Mouse (Mus musculus): Measurements from ENCODE around the gene Calcrl. TPM values are rescaled to one million over a fixed set of nuclear protein-coding genes. Genes with fewer than 3 reads are reported as not detected.

The Calcrl gene
- polyA plus RNA-seq, 1 experiment from 2014 or later = 22.9 TPM

DNA sequence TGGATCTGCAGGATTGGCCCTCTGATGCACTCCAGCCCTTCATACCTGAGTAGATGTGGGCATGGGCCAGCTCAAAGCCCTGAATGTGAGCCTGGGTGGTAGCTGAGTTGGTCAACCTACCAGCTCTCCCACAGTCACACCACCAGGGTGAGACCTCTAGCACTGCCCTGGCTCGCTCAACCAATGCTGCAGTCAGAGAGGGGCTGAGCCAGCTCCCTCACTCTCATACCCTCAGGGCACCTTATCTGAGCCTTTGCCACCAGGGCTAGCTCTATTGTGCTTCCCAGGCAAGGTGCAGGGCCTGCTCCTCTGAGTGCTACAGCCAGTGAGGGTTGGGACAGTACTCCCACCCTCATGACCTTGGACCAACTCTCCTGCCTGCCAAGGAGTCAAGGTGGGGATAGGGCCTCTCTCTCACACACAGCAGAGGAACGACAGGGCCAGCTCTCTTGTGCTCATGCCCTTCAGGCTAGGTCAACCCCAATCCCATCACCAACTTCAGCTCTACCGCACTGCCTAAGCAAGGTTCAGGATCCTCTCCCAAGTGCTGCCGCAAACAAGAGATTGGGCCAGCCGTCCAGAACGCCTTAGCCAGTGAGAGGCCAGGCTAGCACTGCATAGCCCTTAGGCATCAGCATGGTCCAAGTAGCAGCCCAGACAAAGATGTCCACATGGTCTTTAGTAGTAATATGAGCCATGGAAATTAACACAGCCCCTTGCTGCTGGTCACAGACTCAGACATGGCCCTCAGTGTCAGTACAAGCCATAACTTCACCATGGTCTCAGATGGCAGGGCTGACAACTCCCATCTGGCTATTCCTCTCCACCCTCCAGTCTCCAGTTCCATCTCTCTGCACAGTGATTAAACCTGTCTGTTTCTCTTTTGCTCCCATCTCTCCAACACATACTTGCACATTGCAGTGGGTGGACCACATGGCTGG, 62.2 kb downstream of the Calcrl start:
- H3K9me3 ChIP-seq (ENCODE audit: control insufficient read depth, low read length) = no peaks in the 10 kb centered on the region
- no peak for ATAC-seq
- H3K4me2 ChIP-seq (ENCODE audit: low read depth, low read length) = no peak overlapping the region
- no peak overlapping the region for H3K9ac ChIP-seq (ENCODE audit: low read depth, low read length)
- no peaks in the 10 kb centered on the region for H3K27me3 ChIP-seq (replicated peaks; ENCODE audit: control insufficient read depth, insufficient read depth, low read length)
- H3K36me3 ChIP-seq (ENCODE audit: control insufficient read depth, insufficient read depth, low read length) = no peaks in the 10 kb centered on the region
- no peaks in the 10 kb centered on the region for H3K4me1 ChIP-seq (ENCODE audit: control insufficient read depth, insufficient read depth, low read length)
- no peak overlapping the region for H3K4me3 ChIP-seq (ENCODE audit: low read length)
- H3K27ac ChIP-seq (ENCODE audit: low read length) = no peak overlapping the region
- WGBS = 89% methylated on average over 6 of the region's 6 CpGs

DNA sequence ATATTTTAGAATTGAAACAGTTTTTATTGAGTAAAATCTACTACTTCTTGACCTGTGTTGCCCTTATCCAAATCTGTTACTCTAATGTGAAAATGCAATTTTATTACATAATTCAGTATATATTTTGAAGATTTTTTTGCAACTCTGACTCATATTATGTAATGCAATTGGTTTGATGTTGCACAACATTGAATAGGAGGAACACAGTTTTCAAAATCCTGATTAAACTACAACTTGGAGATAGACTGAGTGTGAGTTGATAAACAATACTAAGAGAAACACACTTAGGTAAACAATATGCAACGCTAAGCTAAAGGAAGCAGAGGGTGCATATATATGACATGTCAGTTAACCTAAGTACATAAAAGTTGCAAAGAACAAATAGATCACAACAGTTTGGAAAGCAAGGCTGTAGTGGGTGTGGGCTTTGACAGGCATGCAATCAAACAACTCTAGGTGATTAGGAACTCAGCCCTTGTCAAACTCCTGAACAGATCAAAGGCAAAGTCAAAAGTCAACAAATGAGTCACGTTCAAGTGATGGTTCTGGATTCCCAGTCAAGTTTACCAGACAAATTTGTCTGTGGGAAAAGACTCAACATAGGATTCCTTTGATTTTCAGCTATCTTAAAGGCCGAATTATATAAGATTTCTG, 66.4 kb downstream of the Calcrl start:
- H3K4me3 ChIP-seq (ENCODE audit: low read length) = no peak overlapping the region
- H3K4me2 ChIP-seq (ENCODE audit: low read depth, low read length) = no peak overlapping the region
- H3K9me3 ChIP-seq (ENCODE audit: control insufficient read depth, low read length) = no peaks in the 10 kb centered on the region
- no peak overlapping the region for H3K9ac ChIP-seq (ENCODE audit: low read depth, low read length)
- 33% methylated on average over 3 of the region's 3 CpGs for WGBS
- ATAC-seq = peak; percentile 88
- no peaks in the 10 kb centered on the region for H3K27me3 ChIP-seq (replicated peaks; ENCODE audit: control insufficient read depth, insufficient read depth, low read length)
- no peak overlapping the region for H3K27ac ChIP-seq (ENCODE audit: low read length)
- no peaks in the 10 kb centered on the region for H3K36me3 ChIP-seq (ENCODE audit: control insufficient read depth, insufficient read depth, low read length)
- no peaks in the 10 kb centered on the region for H3K4me1 ChIP-seq (ENCODE audit: control insufficient read depth, insufficient read depth, low read length)

DNA sequence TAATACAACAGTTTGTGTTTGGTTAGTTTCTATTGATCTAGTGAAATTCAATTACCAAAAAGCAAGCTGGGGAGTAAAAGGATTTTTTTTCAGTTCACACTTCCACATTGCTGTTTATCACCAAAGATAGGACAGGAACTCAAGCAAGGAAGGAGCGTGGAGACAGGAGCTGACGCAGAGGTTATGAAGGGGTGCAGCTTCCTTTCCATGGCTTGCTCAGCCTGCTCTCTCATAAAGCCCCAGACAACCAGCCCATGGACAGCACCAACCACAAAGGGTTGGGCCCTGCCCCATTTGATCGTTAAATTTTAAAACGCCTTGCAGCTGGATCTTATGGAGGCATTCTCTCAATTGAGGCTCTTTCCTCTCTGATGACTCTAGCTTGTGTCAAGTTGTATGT, 69.9 kb downstream of the Calcrl start:
- ATAC-seq = no peak
- Histone ChIP-seq H3K27ac (ENCODE audit: low read length) (no peak overlapping the region), H3K27me3 (replicated peaks; ENCODE audit: control insufficient read depth, insufficient read depth, low read length) (no peaks in the 10 kb centered on the region), H3K4me3 (ENCODE audit: low read length) (no peak overlapping the region), H3K9me3 (ENCODE audit: control insufficient read depth, low read length) (no peaks in the 10 kb centered on the region), H3K4me1 (ENCODE audit: control insufficient read depth, insufficient read depth, low read length) (no peaks in the 10 kb centered on the region), H3K9ac (ENCODE audit: low read depth, low read length) (no peak overlapping the region), H3K4me2 (ENCODE audit: low read depth, low read length) (no peak overlapping the region), H3K36me3 (ENCODE audit: control insufficient read depth, insufficient read depth, low read length) (no peaks in the 10 kb centered on the region)
- 80% methylated on average over 4 of the region's 4 CpGs for WGBS

DNA sequence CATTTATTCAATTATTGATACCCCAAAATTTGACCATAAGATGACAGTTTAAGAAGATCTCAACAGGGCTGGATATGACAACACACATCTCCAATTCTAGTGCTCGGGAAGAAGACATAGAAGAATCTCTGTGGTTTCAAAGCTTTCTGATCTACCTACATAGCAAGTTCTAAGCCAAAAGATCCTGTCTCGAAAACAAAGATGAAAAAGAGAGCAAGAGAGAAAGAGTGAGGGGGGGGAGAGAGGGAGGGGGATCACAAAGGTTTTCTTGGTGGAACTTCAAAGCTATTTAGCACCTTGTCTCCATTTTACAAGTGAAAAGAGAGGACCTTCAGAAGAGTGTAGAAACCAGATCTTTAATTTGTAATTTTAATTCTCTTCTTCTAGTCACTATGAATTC, 77.8 kb downstream of the Calcrl start:
- Histone ChIP-seq H3K4me3 (ENCODE audit: low read length) (no peak overlapping the region), H3K9ac (ENCODE audit: low read depth, low read length) (no peak overlapping the region), H3K36me3 (ENCODE audit: control insufficient read depth, insufficient read depth, low read length) (no peaks in the 10 kb centered on the region), H3K9me3 (ENCODE audit: control insufficient read depth, low read length) (no peaks in the 10 kb centered on the region; the same call in 1 of the 2 replicates), H3K4me2 (ENCODE audit: low read depth, low read length) (no peak overlapping the region), H3K4me1 (ENCODE audit: control insufficient read depth, insufficient read depth, low read length) (no peaks in the 10 kb centered on the region), H3K27ac (ENCODE audit: low read length) (no peak overlapping the region), H3K27me3 (replicated peaks; ENCODE audit: control insufficient read depth, insufficient read depth, low read length) (no peaks in the 10 kb centered on the region)
- WGBS = 72% methylated on average over 2 of the region's 2 CpGs
- ATAC-seq = no peak

DNA sequence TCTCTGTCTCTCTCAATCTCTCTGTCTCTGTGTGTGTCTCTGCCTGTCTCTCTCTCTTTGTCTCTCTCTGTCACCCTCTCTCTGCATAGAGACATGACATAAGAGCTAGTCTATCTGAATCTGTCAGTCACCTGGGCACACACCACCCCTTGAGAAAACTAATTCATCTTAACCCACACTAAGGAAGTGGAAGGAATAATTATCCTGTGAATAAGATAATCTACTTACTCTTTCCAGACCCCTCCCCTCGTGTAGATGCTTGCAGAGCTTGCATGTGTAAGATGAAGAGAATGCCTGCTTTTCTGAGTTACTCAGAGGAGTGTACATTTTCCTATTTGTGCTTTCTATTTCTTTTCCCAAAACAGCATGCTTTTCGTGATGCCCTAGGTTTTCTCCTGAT, 81.5 kb downstream of the Calcrl start:
- no peak overlapping the region for H3K4me3 ChIP-seq (ENCODE audit: low read length)
- no peak for ATAC-seq
- 60% methylated on average over 2 of the region's 2 CpGs for WGBS
- H3K4me2 ChIP-seq (ENCODE audit: low read depth, low read length) = no peak overlapping the region
- H3K9me3 ChIP-seq (ENCODE audit: control insufficient read depth, low read length) = no peaks in the 10 kb centered on the region; the same call in 1 of the 2 replicates
- no peaks in the 10 kb centered on the region for H3K4me1 ChIP-seq (ENCODE audit: control insufficient read depth, insufficient read depth, low read length)
- no peaks in the 10 kb centered on the region for H3K36me3 ChIP-seq (ENCODE audit: control insufficient read depth, insufficient read depth, low read length)
- H3K9ac ChIP-seq (ENCODE audit: low read depth, low read length) = no peak overlapping the region
- H3K27ac ChIP-seq (ENCODE audit: low read length) = no peak overlapping the region
- H3K27me3 ChIP-seq (replicated peaks; ENCODE audit: control insufficient read depth, insufficient read depth, low read length) = no peaks in the 10 kb centered on the region

DNA sequence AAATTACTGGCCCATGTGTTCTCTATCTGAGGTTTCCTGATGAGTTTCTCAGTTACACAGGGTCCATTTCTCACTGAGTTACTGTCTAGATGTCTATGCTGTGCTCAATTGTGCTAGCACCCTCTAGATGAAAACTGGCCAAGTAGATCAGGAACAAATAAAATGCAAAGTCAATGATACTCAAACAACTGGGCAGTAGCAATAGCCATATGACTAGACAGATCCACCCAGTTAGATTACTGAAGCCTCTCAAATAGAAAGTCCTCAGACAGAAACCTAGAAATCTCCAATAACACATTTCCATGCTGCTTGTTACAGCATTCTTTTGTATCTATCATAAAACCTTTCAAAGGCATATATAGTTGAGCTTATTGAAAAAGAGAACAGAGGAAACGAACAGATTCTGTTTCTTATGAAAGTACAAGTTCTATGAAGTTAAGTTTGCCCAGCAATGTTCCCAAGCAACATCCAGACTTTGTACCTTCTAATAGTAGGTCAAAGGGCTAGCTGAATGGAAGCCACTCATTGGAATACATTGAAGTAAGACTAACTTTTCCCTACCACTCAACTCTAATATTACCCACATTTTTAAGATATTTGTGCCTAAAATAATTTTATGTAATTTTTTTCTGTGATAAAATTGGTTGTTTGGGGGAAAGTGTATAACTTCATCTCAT, 87.3 kb downstream of the Calcrl start:
- H3K27ac ChIP-seq (ENCODE audit: low read length) = no peak overlapping the region
- peak; percentile 65; the same call in 1 of the 2 replicates for ATAC-seq

DNA sequence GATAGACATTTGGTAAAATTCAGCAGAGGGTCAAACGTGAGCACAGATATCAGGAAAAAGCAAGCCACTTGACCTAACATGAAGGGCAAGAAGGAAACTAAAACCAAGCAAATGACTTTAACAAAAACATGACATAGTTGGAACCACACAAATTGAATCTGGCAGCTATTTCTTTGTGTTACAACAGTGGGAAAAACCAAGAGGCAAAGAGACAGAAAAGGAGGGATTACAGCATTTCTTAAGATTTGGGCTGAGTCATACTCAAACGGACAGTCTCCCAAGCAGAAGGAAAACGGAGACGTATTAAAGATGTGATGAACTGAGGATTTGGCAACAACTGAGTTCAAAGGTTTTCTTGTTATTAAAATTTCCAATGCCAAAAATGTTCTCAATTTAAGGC, 88.9 kb downstream of the Calcrl start:
- no peak overlapping the region for H3K9ac ChIP-seq (ENCODE audit: low read depth, low read length)
- no peak overlapping the region for H3K4me3 ChIP-seq (ENCODE audit: low read length)
- H3K27me3 ChIP-seq (replicated peaks; ENCODE audit: control insufficient read depth, insufficient read depth, low read length) = no peaks in the 10 kb centered on the region
- H3K4me2 ChIP-seq (ENCODE audit: low read depth, low read length) = no peak overlapping the region
- H3K36me3 ChIP-seq (ENCODE audit: control insufficient read depth, insufficient read depth, low read length) = no peaks in the 10 kb centered on the region
- no peaks in the 10 kb centered on the region for H3K9me3 ChIP-seq (ENCODE audit: control insufficient read depth, low read length)
- no peaks in the 10 kb centered on the region for H3K4me1 ChIP-seq (ENCODE audit: control insufficient read depth, insufficient read depth, low read length)
- ATAC-seq = no peak
- no peak overlapping the region for H3K27ac ChIP-seq (ENCODE audit: low read length)
- 83% methylated on average over 4 of the region's 4 CpGs for WGBS

More for the DNA sequence above, 87.3 kb downstream of the Calcrl start:
- Histone ChIP-seq H3K4me1 (ENCODE audit: control insufficient read depth, insufficient read depth, low read length) (no peaks in the 10 kb centered on the region), H3K4me2 (ENCODE audit: low read depth, low read length) (no peak overlapping the region), H3K36me3 (ENCODE audit: control insufficient read depth, insufficient read depth, low read length) (no peaks in the 10 kb centered on the region), H3K27me3 (replicated peaks; ENCODE audit: control insufficient read depth, insufficient read depth, low read length) (no peaks in the 10 kb centered on the region), H3K4me3 (ENCODE audit: low read length) (no peak overlapping the region), H3K9me3 (ENCODE audit: control insufficient read depth, low read length) (no peaks in the 10 kb centered on the region), H3K9ac (ENCODE audit: low read depth, low read length) (no peak overlapping the region)
- WGBS = 89% methylated on average over 1 of the region's 1 CpGs

DNA sequence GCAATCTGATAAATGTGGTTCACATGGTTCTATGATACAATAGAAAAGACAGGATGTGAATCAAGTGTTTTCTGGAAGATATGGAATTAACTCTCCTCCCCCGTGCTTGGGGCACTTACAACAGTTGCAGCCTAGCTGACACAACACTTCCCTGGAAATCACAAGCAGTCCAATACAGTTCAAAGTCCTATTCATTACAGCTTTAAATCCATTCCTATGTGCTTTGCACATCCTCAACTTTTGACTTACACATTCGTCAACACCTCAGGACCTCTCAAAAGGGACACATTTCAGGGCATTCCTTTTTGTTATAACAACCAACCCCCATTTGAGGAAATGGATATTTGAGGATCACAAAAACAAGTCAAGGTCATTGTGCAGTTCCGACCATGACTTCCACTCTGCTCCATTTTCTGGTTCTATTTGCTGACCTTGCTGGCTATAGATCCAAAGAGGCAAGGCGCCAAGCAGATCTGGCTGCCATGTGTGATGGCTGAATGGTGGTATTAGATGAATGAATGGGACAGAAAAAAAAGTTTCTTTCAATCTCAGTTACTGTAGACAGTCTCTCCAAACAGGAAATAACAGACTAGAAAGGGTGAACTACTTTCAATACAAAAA, 108.9 kb downstream of the Calcrl start:
- H3K4me1 ChIP-seq (ENCODE audit: control insufficient read depth, insufficient read depth, low read length) = no peaks in the 10 kb centered on the region
- no peaks in the 10 kb centered on the region for H3K36me3 ChIP-seq (ENCODE audit: control insufficient read depth, insufficient read depth, low read length)
- 77% methylated on average over 4 of the region's 4 CpGs for WGBS
- H3K9me3 ChIP-seq (ENCODE audit: control insufficient read depth, low read length) = no peaks in the 10 kb centered on the region
- no peaks in the 10 kb centered on the region for H3K27me3 ChIP-seq (replicated peaks; ENCODE audit: control insufficient read depth, insufficient read depth, low read length)
- H3K27ac ChIP-seq (ENCODE audit: low read length) = no peak overlapping the region
- no peak for ATAC-seq
- no peak overlapping the region for H3K4me2 ChIP-seq (ENCODE audit: low read depth, low read length)
- no peak overlapping the region for H3K4me3 ChIP-seq (ENCODE audit: low read length)
- H3K9ac ChIP-seq (ENCODE audit: low read depth, low read length) = no peak overlapping the region

DNA sequence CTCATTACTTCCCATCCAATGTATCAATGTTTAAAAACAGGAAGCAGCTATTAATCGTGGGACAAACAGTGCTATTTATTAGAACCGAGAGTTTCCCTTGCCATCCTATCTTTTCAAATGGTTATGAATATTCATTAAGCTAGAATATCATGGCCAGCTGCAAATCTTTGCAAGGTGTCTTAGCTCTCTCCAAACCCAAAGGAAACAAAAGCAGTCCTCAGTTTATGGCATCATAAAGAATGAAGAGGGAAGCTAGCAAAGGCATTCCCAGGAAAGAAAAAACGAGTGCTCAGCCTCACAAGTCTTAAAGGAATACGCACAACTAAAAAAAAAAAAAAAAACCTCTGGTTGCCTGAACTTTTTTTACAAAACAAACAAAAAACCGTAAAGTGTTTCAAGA, 128.7 kb downstream of the Calcrl start:
- Histone ChIP-seq H3K4me3 (ENCODE audit: low read length) (no peak overlapping the region), H3K4me2 (ENCODE audit: low read depth, low read length) (no peak overlapping the region), H3K4me1 (ENCODE audit: control insufficient read depth, insufficient read depth, low read length) (no peaks in the 10 kb centered on the region), H3K36me3 (ENCODE audit: control insufficient read depth, insufficient read depth, low read length) (no peaks in the 10 kb centered on the region), H3K9me3 (ENCODE audit: control insufficient read depth, low read length) (no peaks in the 10 kb centered on the region), H3K9ac (ENCODE audit: low read depth, low read length) (no peak overlapping the region), H3K27me3 (replicated peaks; ENCODE audit: control insufficient read depth, insufficient read depth, low read length) (no peaks in the 10 kb centered on the region), H3K27ac (ENCODE audit: low read length) (no peak overlapping the region)
- WGBS = 29% methylated on average over 5 of the region's 5 CpGs
- no peak for ATAC-seq
